Mouse (Mus musculus) limb, embryonic 12.5 days (tissue): ENCODE measurements around the gene Fam166b. TPM values are rescaled to one million over a fixed set of nuclear protein-coding genes. Genes with fewer than 3 reads are reported as not detected.

ENCODE experiments used
- ATAC-seq: fragments of 200-750 bp; cut with Nextera tagmentation; 2 replicates; pipeline ENCODE4 v1.8.0; 2017; ENCODE audit warnings: low read depth, moderate TSS enrichment; ENCODE audit not compliant: insufficient number of reproducible peaks, insufficient read depth, low FRiP score, low TSS enrichment
- H3K27ac ChIP-seq: fragments of 300-500 bp; sonication (generic); 2 replicates; pipeline ENCODE4 v1.5.1; 2016; ENCODE audit warnings: mild to moderate bottlenecking, moderate library complexity
- H3K27me3 ChIP-seq: fragments of 300-500 bp; sonication (generic); 2 replicates; pipeline ENCODE4 v1.6.1; 2016; ENCODE audit warnings: mild to moderate bottlenecking, moderate library complexity
- H3K36me3 ChIP-seq: fragments of 300-500 bp; sonication (generic); 2 replicates; pipeline ENCODE4 v1.6.1; 2016; ENCODE audit warnings: mild to moderate bottlenecking, moderate library complexity
- H3K4me1 ChIP-seq: fragments of 300-500 bp; sonication (generic); replicated peaks from 2 replicates; pipeline ENCODE4 v1.6.1; 2016
- H3K4me2 ChIP-seq: fragments of 300-500 bp; sonication (generic); 2 replicates; pipeline ENCODE4 v1.6.1; 2016; ENCODE audit warnings: mild to moderate bottlenecking, moderate library complexity
- H3K4me3 ChIP-seq: fragments of 300-500 bp; sonication (generic); replicated peaks from 2 replicates; pipeline ENCODE4 v1.5.1; 2016; ENCODE audit warnings: mild to moderate bottlenecking
- H3K9ac ChIP-seq: fragments of 300-500 bp; sonication (generic); replicated peaks from 2 replicates; pipeline ENCODE4 v1.6.1; 2016; ENCODE audit warnings: mild to moderate bottlenecking, moderate library complexity
- H3K9me3 ChIP-seq: fragments of 300-500 bp; sonication (generic); 2 replicates; pipeline ENCODE4 v1.6.1; 2016; ENCODE audit warnings: mild to moderate bottlenecking, moderate library complexity
- WGBS: fragments of 180-500 bp; shearing (Covaris S2); methylation state at CpG from one replicate; pipeline ENCODE4 v1.1.7; 2016; 5-methylcytosine and 5-hydroxymethylcytosine counted together
- polyA plus RNA-seq: library from polyadenylated mRNA; unstranded; fragments of >200 nt; fragmentation: Nextera tagmentation; extraction: Ambion mirVana; gene quantifications from 2 replicates; pipeline ENCODE4 v1.2.1, GENCODE M21; 2016

Gene Fam166b
- polyA plus RNA-seq, 1 experiment from 2014 or later = not detected

DNA sequence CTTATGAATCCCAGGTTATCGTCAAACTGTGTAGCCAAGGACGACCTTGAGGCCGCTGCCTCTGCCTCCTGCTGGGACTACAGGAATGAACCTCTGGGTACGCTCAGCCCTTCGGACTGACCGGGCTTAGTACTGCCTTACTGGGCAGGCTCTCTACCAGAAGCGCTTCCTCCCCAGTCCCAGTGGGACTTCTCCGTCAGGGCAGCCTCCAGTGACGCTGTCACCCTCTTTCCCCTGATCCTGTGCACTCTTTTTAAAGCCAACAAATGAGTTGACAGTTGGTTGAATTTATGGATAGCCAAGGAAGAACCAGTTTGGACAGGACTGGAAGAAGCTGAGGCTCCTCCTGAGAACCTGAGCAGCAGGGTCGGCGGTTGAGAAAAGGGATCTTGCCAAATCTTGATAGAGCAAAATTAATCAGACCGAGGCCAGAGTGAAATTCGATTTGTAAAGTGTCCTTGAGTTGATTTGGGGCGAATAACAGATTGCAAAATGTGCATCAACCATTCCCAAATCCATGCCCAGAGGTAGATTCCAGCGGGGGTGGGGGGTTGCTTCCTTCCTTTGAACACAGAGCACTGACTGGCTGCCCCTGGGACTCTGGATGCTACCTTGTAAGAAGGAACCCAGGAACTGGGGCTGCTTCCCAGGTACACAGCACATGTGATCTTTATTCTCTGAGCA lies 9.8 kb downstream of the Fam166b start:
- peaks cover 6% of the 10 kb centered on the region; the same call in 1 of the 2 replicates for H3K4me1 ChIP-seq
- H3K4me3 ChIP-seq = no peak overlapping the region
- ATAC-seq = no peak
- no peak overlapping the region for H3K4me2 ChIP-seq
- no peaks in the 10 kb centered on the region for H3K9me3 ChIP-seq
- no peak overlapping the region for H3K27ac ChIP-seq
- peaks cover 25% of the 10 kb centered on the region for H3K27me3 ChIP-seq
- WGBS = 62% methylated on average over 15 of the region's 15 CpGs
- peaks cover 67% of the 10 kb centered on the region for H3K36me3 ChIP-seq
- H3K9ac ChIP-seq = no peak overlapping the region

DNA sequence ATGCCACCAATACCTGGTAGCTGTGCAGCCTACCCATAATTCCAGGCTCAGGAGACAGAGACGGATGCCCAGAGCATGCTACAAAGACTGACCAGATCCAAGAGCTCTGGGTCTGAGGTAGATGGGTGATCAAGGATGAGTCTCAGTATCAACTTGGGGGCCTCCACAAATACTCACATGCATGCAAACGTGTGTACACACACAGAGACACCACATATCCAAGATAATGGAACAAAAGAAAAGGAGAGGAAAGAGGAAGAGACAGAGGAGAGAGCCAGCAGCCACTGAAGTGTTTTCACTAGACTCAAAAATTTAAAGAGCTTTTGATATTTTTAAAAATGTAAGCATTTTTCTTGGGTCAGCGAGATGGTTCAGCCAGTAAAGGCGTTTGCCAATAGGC lies 10.5 kb downstream of the Fam166b start:
- peaks cover 66% of the 10 kb centered on the region for H3K36me3 ChIP-seq
- H3K9ac ChIP-seq = no peak overlapping the region
- WGBS = 78% methylated on average over 4 of the region's 4 CpGs
- H3K27ac ChIP-seq = no peak overlapping the region
- H3K27me3 ChIP-seq = peaks cover 18% of the 10 kb centered on the region
- H3K4me2 ChIP-seq = no peak overlapping the region
- no peak for ATAC-seq
- no peaks in the 10 kb centered on the region for H3K9me3 ChIP-seq
- H3K4me1 ChIP-seq = peaks cover 6% of the 10 kb centered on the region; the same call in 1 of the 2 replicates
- no peak overlapping the region for H3K4me3 ChIP-seq

DNA sequence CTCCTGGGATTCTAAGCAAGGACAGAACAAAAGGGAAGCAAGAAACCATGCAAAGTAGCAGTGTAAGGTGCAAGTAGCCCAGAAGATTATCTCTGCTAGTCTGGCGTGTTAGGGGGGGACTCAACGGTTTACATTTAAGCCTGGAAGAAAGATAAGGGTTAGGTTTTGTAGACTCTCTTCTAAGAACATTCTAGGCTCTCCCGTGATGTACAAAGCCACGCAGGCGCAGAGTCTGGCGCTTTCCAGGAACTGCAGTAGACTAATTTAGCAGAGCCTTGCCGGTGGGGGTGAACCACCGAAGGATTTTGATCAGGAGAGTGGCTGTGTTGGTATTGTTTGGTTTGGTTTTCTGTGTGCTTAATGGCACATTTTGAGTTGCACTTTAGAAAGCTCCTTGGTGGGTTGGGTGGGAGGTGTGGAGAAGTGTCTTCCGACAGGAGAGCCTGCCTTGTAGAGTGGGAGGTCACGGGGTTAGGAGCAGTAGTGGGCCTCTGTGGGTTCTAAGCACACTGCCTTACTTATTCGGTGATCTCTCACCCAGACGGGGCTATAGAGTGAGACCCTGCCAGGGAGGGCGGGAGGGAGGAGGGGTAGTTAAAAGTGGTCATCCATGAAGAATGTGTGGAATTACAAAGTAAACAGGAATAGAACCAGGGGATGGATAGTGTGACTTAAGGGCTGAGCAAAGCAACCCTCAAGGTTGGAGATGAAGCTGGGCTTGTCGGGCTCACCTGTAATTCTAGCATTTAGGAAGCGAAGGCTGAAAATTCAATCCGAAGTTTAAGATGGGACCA lies 11.5 kb downstream of the Fam166b start:
- no peak overlapping the region for H3K4me3 ChIP-seq
- peaks cover 57% of the 10 kb centered on the region for H3K36me3 ChIP-seq
- WGBS = 87% methylated on average over 16 of the region's 16 CpGs
- no peak for ATAC-seq
- H3K4me1 ChIP-seq = peaks cover 6% of the 10 kb centered on the region; the same call in 1 of the 2 replicates
- H3K9ac ChIP-seq = no peak overlapping the region
- peaks cover 14% of the 10 kb centered on the region for H3K27me3 ChIP-seq
- H3K4me2 ChIP-seq = no peak overlapping the region
- no peak overlapping the region for H3K27ac ChIP-seq
- H3K9me3 ChIP-seq = no peaks in the 10 kb centered on the region

DNA sequence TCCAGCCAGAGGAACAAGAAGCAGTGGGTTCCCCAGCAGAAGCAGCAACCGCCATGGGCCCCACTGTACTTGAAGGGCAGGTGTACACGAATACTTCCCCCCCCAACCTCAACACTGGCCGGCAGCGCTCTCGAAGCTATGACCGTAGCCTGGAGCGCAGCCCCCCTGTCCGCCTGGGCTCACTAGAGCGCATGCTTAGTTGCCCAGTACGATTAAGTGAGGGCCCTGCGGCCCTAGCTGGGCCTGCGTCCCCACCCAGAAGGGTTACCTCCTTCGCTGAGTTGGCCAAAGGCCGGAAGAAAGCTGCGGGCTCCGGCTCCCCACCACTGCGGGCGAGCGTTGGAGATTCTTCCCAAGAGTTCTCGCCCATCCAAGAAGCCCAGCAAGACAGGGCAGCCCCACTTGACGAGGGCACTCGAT lies 12.9 kb downstream of the Fam166b start:
- ATAC-seq = no peak
- no peak overlapping the region for H3K9ac ChIP-seq
- H3K4me1 ChIP-seq = peaks cover 6% of the 10 kb centered on the region; the same call in 1 of the 2 replicates
- H3K36me3 ChIP-seq = peaks cover 46% of the 10 kb centered on the region
- 96% methylated on average over 22 of the region's 22 CpGs for WGBS
- no peaks in the 10 kb centered on the region for H3K9me3 ChIP-seq
- H3K4me2 ChIP-seq = no peak overlapping the region
- H3K27ac ChIP-seq = no peak overlapping the region
- H3K4me3 ChIP-seq = no peak overlapping the region
- peaks cover under 1% of the 10 kb centered on the region; the same call in 1 of the 2 replicates for H3K27me3 ChIP-seq

DNA sequence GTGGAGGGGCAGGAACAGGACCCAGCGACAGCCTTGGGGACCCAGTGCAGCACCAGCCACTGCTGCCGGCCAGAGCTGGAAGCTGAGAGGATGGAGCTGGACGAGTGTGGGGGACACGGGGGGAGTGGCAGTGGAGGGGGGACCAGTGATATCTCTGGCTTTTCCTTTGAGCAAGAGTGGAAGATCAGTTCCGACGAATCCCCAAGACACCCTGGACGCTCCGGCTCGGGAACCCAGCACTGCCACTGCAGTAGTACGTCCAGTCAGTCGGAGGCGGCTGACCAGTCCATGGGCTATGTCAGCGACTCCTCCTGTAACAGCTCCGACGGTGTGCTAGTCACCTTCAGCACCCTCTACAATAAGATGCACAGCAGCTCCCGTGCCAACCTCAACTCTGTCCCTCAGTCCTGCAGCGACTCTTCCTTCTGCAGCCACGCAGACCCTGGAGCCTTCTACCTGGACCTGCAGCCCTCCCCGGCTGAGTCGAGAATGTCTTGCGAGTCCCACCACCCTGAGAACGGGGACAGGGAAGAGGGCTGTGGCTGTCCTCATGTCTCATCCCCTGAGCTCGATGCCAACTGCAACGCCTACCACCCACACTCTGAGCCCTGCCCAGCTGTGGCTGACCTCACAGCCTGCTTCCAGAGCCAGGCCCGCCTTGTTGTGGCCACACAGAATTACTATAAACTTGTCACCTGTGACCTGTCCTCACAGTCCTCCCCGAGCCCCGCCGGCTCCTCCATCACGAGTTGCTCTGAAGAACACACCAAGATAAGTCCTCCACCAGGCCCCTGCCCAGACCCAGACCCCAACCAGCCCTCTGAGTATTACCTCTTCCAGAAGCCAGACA lies 13.5 kb downstream of the Fam166b start:
- ATAC-seq = no peak
- H3K36me3 ChIP-seq = peaks cover 46% of the 10 kb centered on the region
- H3K9ac ChIP-seq = no peak overlapping the region

DNA sequence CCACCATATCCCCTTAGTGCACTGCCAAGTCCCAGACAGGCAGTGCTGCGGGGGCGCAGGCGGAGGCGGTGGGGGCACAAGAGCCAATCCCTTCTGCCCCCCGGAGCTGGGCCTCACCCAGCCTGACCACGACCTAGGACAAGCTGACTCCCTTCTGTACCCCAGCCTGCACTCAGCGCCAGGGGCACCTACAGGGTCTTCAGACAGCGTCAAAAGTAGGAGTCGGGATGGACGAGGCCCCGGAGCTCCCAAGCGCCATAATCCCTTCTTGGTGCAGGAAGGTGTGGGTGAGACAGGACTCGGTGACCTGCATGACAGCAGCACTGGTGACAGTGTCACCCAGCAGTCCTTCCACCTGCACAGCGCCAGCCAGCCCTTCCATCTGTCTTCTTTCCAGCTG lies 14.2 kb downstream of the Fam166b start:
- peaks cover 46% of the 10 kb centered on the region for H3K36me3 ChIP-seq

More for the DNA sequence above, 13.5 kb downstream of the Fam166b start:
- WGBS = 90% methylated on average over 29 of the region's 29 CpGs
- no peak overlapping the region for H3K4me3 ChIP-seq
- peaks cover 6% of the 10 kb centered on the region; the same call in 1 of the 2 replicates for H3K4me1 ChIP-seq
- no peaks in the 10 kb centered on the region for H3K9me3 ChIP-seq
- H3K27me3 ChIP-seq = no peaks in the 10 kb centered on the region; the same call in 1 of the 2 replicates
- no peak overlapping the region for H3K27ac ChIP-seq
- no peak overlapping the region for H3K4me2 ChIP-seq

DNA sequence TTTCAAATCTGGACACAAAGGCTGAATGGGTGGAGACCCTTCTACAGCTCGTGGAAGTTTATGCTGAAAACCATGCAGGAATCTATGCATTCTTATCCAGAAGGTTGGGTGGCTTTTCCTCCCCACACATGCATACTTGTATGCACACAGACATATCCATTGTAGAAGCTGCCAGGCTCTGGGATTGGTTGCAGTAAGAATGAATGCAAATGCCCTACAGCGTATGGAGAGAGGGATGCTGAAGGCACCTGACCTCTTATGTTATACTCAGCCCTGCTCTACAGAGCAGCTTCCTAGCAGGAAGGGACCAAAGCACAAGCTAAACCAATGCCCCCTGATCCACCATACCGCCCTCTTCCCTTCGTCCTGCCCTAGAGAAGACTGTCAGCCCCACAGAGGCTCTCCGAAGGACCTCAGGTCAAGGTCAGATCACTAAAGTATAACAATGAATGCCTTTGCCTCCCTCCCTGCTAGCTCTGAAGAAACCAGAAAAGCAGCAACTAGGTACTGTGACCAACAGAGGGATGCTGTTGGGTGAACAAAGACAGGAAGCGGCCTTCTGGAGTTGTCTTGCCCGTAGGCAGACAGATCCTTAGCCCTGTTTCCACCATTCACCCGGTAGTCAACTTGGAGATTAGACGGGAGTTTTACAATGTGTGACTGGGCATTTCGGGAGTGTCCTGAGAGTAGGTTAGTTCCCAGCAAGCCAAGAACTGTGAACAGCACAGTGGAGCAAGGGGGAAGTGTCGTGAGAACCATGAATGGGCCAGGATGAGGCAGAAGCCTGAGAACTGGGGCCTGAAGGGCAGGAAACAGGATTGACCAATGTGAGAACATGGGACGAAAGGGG lies 21.6 kb downstream of the Fam166b start:
- WGBS = 76% methylated on average over 12 of the region's 12 CpGs
- H3K4me3 ChIP-seq = peak overlapping the region; percentile 52
- peak overlapping the region; percentile 69 for H3K9ac ChIP-seq
- no peaks in the 10 kb centered on the region for H3K9me3 ChIP-seq
- peak overlapping the region; percentile 66 for H3K4me2 ChIP-seq
- no peaks in the 10 kb centered on the region for H3K36me3 ChIP-seq
- H3K4me1 ChIP-seq = peaks cover 23% of the 10 kb centered on the region
- no peak for ATAC-seq
- 0 out of 2 replicates have a peak overlapping the region, but pooled peaks have one; percentile 86 for H3K27ac ChIP-seq
- no peaks in the 10 kb centered on the region for H3K27me3 ChIP-seq

More for the DNA sequence above, 14.2 kb downstream of the Fam166b start:
- Histone ChIP-seq H3K27ac (no peak overlapping the region), H3K4me2 (no peak overlapping the region), H3K9ac (no peak overlapping the region), H3K9me3 (no peaks in the 10 kb centered on the region), H3K4me1 (peaks cover 3% of the 10 kb centered on the region; the same call in 1 of the 2 replicates), H3K4me3 (no peak overlapping the region), H3K27me3 (no peaks in the 10 kb centered on the region; the same call in 1 of the 2 replicates)
- 89% methylated on average over 14 of the region's 14 CpGs for WGBS
- no peak for ATAC-seq

DNA sequence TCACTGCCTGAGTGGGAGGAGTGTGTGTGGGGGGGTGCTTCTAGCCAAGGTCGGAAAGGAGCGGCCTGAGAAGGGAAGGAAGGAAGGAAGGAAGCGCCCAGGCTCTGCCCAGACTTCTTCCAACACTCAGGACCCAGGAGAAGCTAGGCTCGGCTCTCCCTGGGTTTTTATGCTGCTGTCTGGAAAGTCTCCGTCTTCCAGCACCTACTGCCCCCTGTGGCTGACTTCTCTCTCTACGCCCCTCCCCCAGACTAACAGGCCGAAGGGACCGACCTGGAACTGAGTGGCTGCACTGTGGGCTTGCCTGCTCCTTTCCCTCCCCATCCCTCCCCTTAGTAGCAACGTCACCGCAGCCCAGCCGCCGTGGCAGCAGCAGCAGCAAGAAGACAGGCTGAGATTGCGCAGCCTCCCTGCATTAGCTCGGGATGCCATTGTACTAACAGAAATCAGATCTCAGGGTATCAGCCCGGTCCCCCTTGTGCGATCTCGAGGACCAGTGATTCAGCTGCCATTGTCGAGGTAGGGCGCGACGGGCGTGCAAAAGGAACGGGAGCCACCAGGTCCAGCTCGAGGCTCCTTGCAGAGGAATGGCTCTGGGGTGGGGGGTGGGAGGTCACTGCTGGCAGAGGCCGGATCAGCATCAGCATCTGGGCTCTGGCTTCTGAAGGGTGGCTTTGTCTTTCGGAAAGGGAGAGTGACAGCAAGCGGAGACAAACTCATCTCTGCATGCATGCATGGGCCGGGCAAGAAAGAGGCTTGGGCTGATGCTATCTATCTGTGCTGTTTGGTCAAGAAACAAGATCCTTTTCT lies 22.6 kb downstream of the Fam166b start:
- Histone ChIP-seq H3K27me3 (no peaks in the 10 kb centered on the region), H3K4me2 (peak overlapping the region; percentile 66), H3K9me3 (no peaks in the 10 kb centered on the region), H3K27ac (peak overlapping the region; percentile 86), H3K36me3 (no peaks in the 10 kb centered on the region), H3K9ac (peak overlapping the region; percentile 69), H3K4me3 (peak overlapping the region; percentile 52), H3K4me1 (peaks cover 32% of the 10 kb centered on the region)
- 3% methylated on average over 28 of the region's 28 CpGs for WGBS
- ATAC-seq = peak; percentile 95

DNA sequence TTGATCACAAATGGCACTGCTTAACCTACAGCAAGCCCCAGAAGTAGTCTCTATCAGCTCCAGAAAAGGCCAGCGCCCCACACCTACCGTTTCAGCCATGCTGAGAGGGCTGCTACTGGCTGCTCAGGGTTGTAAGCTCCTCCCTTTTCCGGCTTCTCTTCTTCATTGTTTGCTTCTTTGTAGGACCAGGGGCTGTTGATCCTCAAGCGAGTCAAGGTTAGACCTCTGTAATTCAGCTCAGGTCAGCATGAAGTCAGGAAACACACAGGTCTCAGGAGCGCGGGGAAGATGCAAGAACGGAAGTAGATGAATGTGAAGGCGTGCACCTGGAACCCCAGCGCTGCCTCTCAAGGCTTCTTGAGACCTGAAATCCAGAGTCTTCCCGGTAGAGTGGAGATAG lies 24.2 kb downstream of the Fam166b start:
- no peaks in the 10 kb centered on the region for H3K27me3 ChIP-seq
- no peak overlapping the region for H3K27ac ChIP-seq
- H3K9me3 ChIP-seq = no peaks in the 10 kb centered on the region
- no peak overlapping the region for H3K4me3 ChIP-seq
- H3K9ac ChIP-seq = no peak overlapping the region
- 86% methylated on average over 10 of the region's 10 CpGs for WGBS
- peaks cover 47% of the 10 kb centered on the region for H3K4me1 ChIP-seq
- no peak for ATAC-seq
- H3K36me3 ChIP-seq = no peaks in the 10 kb centered on the region
- no peak overlapping the region for H3K4me2 ChIP-seq
